Comparison of ENCODE assay signal across 10 mouse cellular contexts in the genomic region with DNA sequence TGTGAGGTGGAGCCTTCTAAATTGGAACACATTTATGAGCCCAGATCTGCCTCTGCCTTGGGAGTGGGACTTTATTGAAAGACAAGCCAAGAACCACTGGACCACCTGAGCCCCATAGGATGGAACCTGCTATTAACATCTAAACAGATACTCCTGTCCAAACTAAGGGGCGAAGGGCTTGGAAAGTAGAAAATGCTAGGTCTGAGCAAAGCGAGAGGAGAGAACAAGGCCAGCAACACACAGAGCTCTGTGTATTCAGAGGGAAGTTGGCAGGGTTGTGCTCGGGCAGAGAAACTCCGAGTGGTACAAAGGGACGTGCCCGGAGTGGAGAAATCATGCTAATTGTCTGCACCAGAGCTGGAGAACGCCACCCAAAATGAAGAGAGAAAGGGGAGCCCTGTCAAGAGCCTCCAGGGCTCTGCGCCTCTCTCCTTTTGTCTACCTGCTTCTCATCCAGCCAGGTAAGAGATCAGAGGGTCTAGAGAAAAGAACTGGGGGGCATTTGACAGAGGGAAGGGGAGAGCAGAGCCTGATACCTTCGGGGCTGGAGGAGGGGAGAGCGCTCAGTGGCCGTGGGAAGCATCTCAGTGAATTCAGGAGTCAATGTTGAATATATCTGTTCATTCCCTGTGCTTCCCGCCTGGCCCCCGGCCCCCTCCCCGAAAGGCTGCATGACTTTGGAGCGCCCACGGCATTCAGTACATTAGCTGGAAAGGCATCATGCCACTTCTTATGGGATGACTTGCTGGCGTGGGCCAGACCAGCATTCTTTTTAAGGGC. TPM values are rescaled to one million over a fixed set of nuclear protein-coding genes. Genes with fewer than 3 reads are reported as not detected.
DNase-seq lines count a peak whose midpoint lies in the region; ATAC-seq lines count a peak whose summit lies in the region.
"Had no signal": no experiment of that assay in that cellular context is flagged by ENCODE, and none has a peak within 500 bp of the region (broad histone marks: within the 10 kb centered on the region; RNA-seq: fewer than 3 reads in every experiment).

A gene (plus strand): TSS at position 51 of the 780 bp plus-strand sequence.

- no peak within 1 kb of the TSS for H3K9ac ChIP-seq in forebrain, embryonic 15.5 days (replicated peaks)
- H3K9ac ChIP-seq in forebrain, embryonic 11.5 days (ENCODE audit: low read length), result no peak within 1 kb of the TSS

- peak within 1 kb of the TSS; percentile 45 for H3K27ac ChIP-seq in forebrain, embryonic 15.5 days (replicated peaks)
- H3K27ac ChIP-seq in forebrain, embryonic 11.5 days (ENCODE audit: low read depth, low read length), result no peak within 1 kb of the TSS

- ATAC-seq in forebrain, embryonic 15.5 days (replicated peaks), result peak; percentile 75
- ATAC-seq in forebrain, embryonic 11.5 days (replicated peaks; ENCODE audit: low FRiP score), result no peak

- no peak within 1 kb of the TSS for H3K4me2 ChIP-seq in forebrain, embryonic 15.5 days (replicated peaks)
- H3K4me2 ChIP-seq in forebrain, embryonic 11.5 days (ENCODE audit: low read depth, low read length, severe bottlenecking), result no peak within 1 kb of the TSS

- no peak within 1 kb of the TSS for H3K4me3 ChIP-seq in forebrain, embryonic 15.5 days
- no peak within 1 kb of the TSS for H3K4me3 ChIP-seq in forebrain, embryonic 11.5 days (ENCODE audit: low read depth, low read length)

- no peaks in the 10 kb centered on the region for H3K9me3 ChIP-seq in forebrain, embryonic 15.5 days
- H3K9me3 ChIP-seq in forebrain, embryonic 11.5 days (ENCODE audit: control insufficient read depth, low read length), result no peaks in the 10 kb centered on the region

- WGBS in forebrain, embryonic 15.5 days, result 74% methylated on average over 17 of the region's 17 CpGs
- WGBS in forebrain, embryonic 11.5 days, result 82% methylated on average over 17 of the region's 17 CpGs

- no peak for DNase-seq in forebrain, embryonic 11.5 days (ENCODE audit: low spot score)
- peak; percentile 68 for DNase-seq in right cerebral cortex, adult 18-20 months
- DNase-seq in right cerebral cortex, postnatal 25 days, result no peak
- DNase-seq in left cerebral cortex, adult 11 months (ENCODE audit: low spot score), result peak; percentile 65
- no peak for DNase-seq in spleen, adult 18-20 months
- DNase-seq in thymus, adult 18-20 months, result no peak
- DNase-seq in MN1 (ENCODE audit: low spot score), result no peak
- DNase-seq: lung, postnatal 10 days had no signal

- no peaks in the 10 kb centered on the region for H3K36me3 ChIP-seq in forebrain, embryonic 15.5 days
- no peaks in the 10 kb centered on the region for H3K36me3 ChIP-seq in forebrain, embryonic 11.5 days (ENCODE audit: control insufficient read depth, insufficient read depth, low read length)

- H3K4me1 ChIP-seq in forebrain, embryonic 15.5 days, result no peaks in the 10 kb centered on the region
- H3K4me1 ChIP-seq in forebrain, embryonic 11.5 days (replicated peaks; ENCODE audit: control insufficient read depth, insufficient read depth, low read length), result no peaks in the 10 kb centered on the region

- H3K27me3 ChIP-seq in forebrain, embryonic 15.5 days, result no peaks in the 10 kb centered on the region
- H3K27me3 ChIP-seq in forebrain, embryonic 11.5 days (ENCODE audit: control insufficient read depth, insufficient read depth, low read length), result no peaks in the 10 kb centered on the region

RNA-seq across cellular contexts. Expression of the gene that starts here (rescaled TPM):
- 3.4 and 4.9 TPM in 2 replicates for polyA plus RNA-seq in forebrain, embryonic 15.5 days (2015; fragmentation: Nextera tagmentation; extraction: Ambion mirVana)
- polyA plus RNA-seq in forebrain, embryonic 11.5 days (2014; fragmentation: Nextera tagmentation; extraction: Ambion mirVana), result 0.07 and 0.09 TPM in 2 replicates
- polyA plus RNA-seq: neural tube, embryonic 11.5 days had no signal

Comparison
In these comparisons a context has a peak if more than half of its experiments do, and no peak if none do; other contexts are left out.
1. DNase-seq: peak in right cerebral cortex, adult 18-20 months (single experiment) and left cerebral cortex, adult 11 months (single experiment); none in forebrain, embryonic 11.5 days (single experiment), right cerebral cortex, postnatal 25 days (single experiment), spleen, adult 18-20 months (0 of 2), thymus, adult 18-20 months (0 of 2) and MN1 (single experiment).